Mouse (Mus musculus) stomach, embryonic 14.5 days (tissue): ENCODE results near the gene Lnx2. TPM values are rescaled to one million over a fixed set of nuclear protein-coding genes. Genes with fewer than 3 reads are reported as not detected.

Source experiments
- ATAC-seq: fragments of 200-750 bp; cut with Nextera tagmentation; 2 replicates; pipeline ENCODE4 v1.8.0; 2017; ENCODE audit warnings: low read depth, moderate TSS enrichment; ENCODE audit not compliant: insufficient number of reproducible peaks, insufficient read depth, low FRiP score
- H3K27ac ChIP-seq: fragments of 300-500 bp; sonication (generic); 2 replicates; pipeline ENCODE4 v1.5.1; 2014; ENCODE audit warnings: mild to moderate bottlenecking, low read length, moderate library complexity, mixed read lengths
- H3K27me3 ChIP-seq: fragments of 300-500 bp; sonication (generic); 2 replicates; pipeline ENCODE4 v1.6.1; 2014; ENCODE audit warnings: low read length, control low read depth, mixed read lengths; ENCODE audit not compliant: control insufficient read depth, insufficient read depth
- H3K36me3 ChIP-seq: fragments of 300-500 bp; sonication (generic); 2 replicates; pipeline ENCODE4 v1.6.1; 2014; ENCODE audit warnings: mild to moderate bottlenecking, control low read depth, low read length, moderate library complexity, mixed read lengths; ENCODE audit not compliant: control insufficient read depth, insufficient read depth
- H3K4me1 ChIP-seq: fragments of 300-500 bp; sonication (generic); 2 replicates; pipeline ENCODE4 v1.6.1; 2014; ENCODE audit warnings: low read length, control low read depth, mixed read lengths; ENCODE audit not compliant: control insufficient read depth, insufficient read depth
- H3K4me2 ChIP-seq: fragments of 300-500 bp; sonication (generic); replicated peaks from 2 replicates; pipeline ENCODE4 v1.6.1; 2014; ENCODE audit warnings: low read depth, low read length, control low read depth
- H3K4me3 ChIP-seq: fragments of 300-500 bp; sonication (generic); 2 replicates; pipeline ENCODE4 v1.5.1; 2014; ENCODE audit warnings: low read depth, low read length, control low read depth
- H3K9ac ChIP-seq: fragments of 300-500 bp; sonication (generic); replicated peaks from 2 replicates; pipeline ENCODE4 v1.6.1; 2014; ENCODE audit warnings: low read depth, mild to moderate bottlenecking, control low read depth, low read length, moderate library complexity, mixed read lengths
- H3K9me3 ChIP-seq: fragments of 300-500 bp; sonication (generic); 2 replicates; pipeline ENCODE4 v1.6.1; 2016; ENCODE audit warnings: low read depth, low read length, control low read depth; ENCODE audit not compliant: control insufficient read depth
- WGBS: fragments of 180-500 bp; shearing (Covaris S2); extraction: QIAGEN DNeasy Blood & Tissue Kit; methylation state at CpG from one replicate; pipeline ENCODE4 v1.1.7; 2014; 5-methylcytosine and 5-hydroxymethylcytosine counted together
- polyA plus RNA-seq: library from polyadenylated mRNA; unstranded; fragments of >200 nt; fragmentation: Nextera tagmentation; extraction: Ambion mirVana; gene quantifications from 2 replicates; pipeline ENCODE4 v1.2.1, GENCODE M21; 2014

Lnx2 gene
- polyA plus RNA-seq, 1 experiment from 2014 or later: 20.7 TPM

DNA sequence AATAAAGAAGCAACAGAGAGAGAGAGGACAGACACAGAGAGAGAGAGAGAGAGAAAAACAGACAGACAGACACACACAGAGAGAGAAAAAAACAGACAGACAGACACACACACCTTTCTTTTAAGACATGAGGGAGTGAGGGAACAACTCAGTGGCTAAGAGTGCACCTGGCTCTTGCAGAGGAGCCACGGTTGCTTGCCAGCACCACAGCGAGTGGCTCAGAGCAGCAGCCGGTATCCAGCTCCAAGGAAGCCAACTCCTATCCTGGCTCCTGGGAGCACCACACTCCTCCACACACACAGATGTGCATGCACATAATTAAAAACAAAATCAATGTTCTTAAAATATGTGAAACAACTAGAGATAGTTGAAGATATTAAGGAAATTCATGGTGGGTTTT lies 30.9 kb upstream of the Lnx2 start:
- Histone ChIP-seq H3K27ac (no peak overlapping the region), H3K9me3 (no peaks in the 10 kb centered on the region), H3K27me3 (no peaks in the 10 kb centered on the region), H3K36me3 (peaks cover 27% of the 10 kb centered on the region), H3K4me1 (no peaks in the 10 kb centered on the region), H3K9ac (no peak overlapping the region), H3K4me2 (no peak overlapping the region), H3K4me3 (no peak overlapping the region)
- 91% methylated on average over 3 of the region's 3 CpGs for WGBS
- ATAC-seq: no peak

DNA sequence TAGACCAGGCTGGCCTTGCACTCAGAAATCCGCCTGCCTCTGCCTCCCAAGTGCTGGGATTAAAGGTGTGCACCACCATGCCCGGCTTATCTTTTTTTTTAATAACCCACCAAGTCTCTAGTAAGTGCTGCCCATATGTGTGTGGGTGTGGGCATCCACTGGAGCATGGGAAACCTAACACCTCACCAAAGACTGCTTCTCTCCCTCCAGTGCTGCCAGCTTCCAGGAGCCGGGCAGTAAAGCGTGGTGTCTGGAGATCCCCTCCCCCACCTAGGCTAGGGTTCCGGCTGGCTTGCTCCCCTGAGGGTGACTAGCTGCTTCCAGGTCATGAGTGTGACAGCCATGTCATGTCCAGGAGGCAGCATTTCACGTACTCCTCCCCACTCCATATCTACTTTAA lies 25.9 kb upstream of the Lnx2 start:
- no peaks in the 10 kb centered on the region for H3K27me3 ChIP-seq
- peaks cover 15% of the 10 kb centered on the region for H3K36me3 ChIP-seq
- no peak overlapping the region for H3K4me2 ChIP-seq
- H3K9me3 ChIP-seq: no peaks in the 10 kb centered on the region
- no peak overlapping the region for H3K4me3 ChIP-seq
- 93% methylated on average over 6 of the region's 6 CpGs for WGBS
- no peak overlapping the region for H3K9ac ChIP-seq
- ATAC-seq: no peak
- no peak overlapping the region for H3K27ac ChIP-seq
- H3K4me1 ChIP-seq: no peaks in the 10 kb centered on the region

DNA sequence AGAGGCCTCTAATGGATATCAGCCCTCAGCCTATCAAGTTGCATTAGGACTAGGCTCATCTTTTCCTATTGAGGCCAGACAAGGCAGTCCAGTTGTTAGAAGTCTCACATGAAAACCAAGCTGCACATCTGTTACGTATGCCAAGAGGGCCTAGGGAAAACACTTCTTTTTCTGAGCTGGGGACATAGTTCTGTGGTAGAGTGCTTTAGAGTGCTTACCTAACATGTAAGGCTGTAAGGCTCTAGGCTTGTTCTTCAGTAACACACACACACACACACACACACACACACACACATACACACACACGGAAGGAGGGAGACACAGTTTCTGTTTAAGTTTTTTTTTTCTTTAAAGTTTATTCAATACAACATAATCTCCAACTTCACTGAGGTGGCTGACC lies 23.8 kb upstream of the Lnx2 start:
- H3K9me3 ChIP-seq: no peaks in the 10 kb centered on the region
- 76% methylated on average over 2 of the region's 2 CpGs for WGBS
- H3K4me3 ChIP-seq: no peak overlapping the region
- H3K9ac ChIP-seq: no peak overlapping the region
- no peaks in the 10 kb centered on the region for H3K4me1 ChIP-seq
- no peak for ATAC-seq
- peaks cover 9% of the 10 kb centered on the region; the same call in 1 of the 2 replicates for H3K36me3 ChIP-seq
- H3K27ac ChIP-seq: no peak overlapping the region
- H3K4me2 ChIP-seq: no peak overlapping the region
- H3K27me3 ChIP-seq: no peaks in the 10 kb centered on the region

DNA sequence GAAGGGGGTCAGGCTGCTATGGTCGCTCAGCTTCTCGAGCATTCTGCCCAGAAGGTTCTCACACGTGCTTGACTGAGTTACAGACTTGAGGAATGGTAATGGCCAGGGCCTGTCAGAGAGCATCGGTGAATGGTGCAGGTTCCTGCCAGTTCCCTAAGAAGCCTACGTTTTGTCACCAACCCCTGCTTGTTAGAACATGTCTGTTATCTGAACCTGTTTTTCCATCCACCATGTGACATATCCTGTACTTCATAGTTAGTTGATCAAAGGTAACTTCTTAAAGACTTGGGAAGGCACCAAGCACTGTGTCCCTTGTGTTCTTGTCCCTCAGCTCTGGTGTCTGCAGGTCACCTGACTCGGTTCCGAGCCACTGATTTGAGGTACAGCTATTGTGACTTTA lies 22.3 kb upstream of the Lnx2 start:
- Histone ChIP-seq H3K9me3 (no peaks in the 10 kb centered on the region), H3K4me3 (no peak overlapping the region), H3K9ac (no peak overlapping the region), H3K27me3 (no peaks in the 10 kb centered on the region), H3K36me3 (peaks cover 3% of the 10 kb centered on the region; the same call in 1 of the 2 replicates), H3K4me1 (no peaks in the 10 kb centered on the region), H3K27ac (no peak overlapping the region; the same call in 1 of the 2 replicates), H3K4me2 (no peak overlapping the region)
- no peak for ATAC-seq
- WGBS: 81% methylated on average over 7 of the region's 7 CpGs

DNA sequence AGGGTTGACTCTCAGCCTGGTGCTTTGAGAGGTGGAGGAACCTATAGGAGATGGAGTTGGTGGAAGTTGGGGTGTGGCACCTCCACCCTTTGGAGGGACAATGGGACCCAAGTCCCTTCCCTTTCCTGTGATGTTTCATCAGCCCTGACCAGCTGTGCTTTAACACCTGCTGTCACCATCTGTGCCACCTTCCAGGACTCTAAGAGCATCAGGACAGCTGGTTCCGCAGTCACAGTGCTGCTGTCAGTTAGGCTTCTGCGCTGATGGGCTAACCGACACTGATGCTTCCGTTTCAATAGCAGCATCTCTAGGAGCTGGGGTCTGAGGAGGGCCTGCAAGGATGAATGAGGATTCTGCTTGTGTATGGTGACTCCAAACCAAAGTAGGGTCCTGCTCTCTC lies 20.2 kb upstream of the Lnx2 start:
- no peak overlapping the region for H3K27ac ChIP-seq
- no peaks in the 10 kb centered on the region for H3K9me3 ChIP-seq
- no peak overlapping the region for H3K4me3 ChIP-seq
- H3K4me1 ChIP-seq: no peaks in the 10 kb centered on the region
- H3K36me3 ChIP-seq: no peaks in the 10 kb centered on the region; the same call in 1 of the 2 replicates
- no peak overlapping the region for H3K4me2 ChIP-seq
- WGBS: 94% methylated on average over 4 of the region's 4 CpGs
- H3K9ac ChIP-seq: no peak overlapping the region
- no peaks in the 10 kb centered on the region for H3K27me3 ChIP-seq
- no peak for ATAC-seq

DNA sequence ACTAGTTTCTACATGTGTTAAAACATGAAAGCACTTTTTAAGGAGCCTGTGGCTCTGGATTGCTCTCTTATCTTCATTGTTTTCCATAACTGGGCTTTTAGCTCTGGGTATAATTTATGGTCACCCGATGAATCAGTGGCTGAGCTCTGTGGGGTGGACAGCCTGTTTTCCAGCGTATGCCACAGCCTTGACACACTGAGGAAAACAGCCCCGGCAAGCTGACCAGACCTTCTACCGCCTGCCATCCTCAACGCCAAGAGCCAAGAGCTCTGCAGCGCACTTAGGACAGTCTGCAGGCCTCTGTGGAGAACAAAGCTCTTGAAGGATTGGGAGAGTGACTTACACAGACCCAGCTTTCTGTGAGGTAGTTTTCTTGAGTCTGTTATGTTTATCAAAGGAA lies 17.9 kb upstream of the Lnx2 start:
- no peak overlapping the region for H3K4me2 ChIP-seq
- no peaks in the 10 kb centered on the region for H3K9me3 ChIP-seq
- H3K4me1 ChIP-seq: no peaks in the 10 kb centered on the region
- H3K4me3 ChIP-seq: no peak overlapping the region
- H3K27ac ChIP-seq: no peak overlapping the region
- H3K36me3 ChIP-seq: no peaks in the 10 kb centered on the region; the same call in 1 of the 2 replicates
- H3K27me3 ChIP-seq: no peaks in the 10 kb centered on the region
- H3K9ac ChIP-seq: no peak overlapping the region
- no peak for ATAC-seq
- 81% methylated on average over 6 of the region's 6 CpGs for WGBS

DNA sequence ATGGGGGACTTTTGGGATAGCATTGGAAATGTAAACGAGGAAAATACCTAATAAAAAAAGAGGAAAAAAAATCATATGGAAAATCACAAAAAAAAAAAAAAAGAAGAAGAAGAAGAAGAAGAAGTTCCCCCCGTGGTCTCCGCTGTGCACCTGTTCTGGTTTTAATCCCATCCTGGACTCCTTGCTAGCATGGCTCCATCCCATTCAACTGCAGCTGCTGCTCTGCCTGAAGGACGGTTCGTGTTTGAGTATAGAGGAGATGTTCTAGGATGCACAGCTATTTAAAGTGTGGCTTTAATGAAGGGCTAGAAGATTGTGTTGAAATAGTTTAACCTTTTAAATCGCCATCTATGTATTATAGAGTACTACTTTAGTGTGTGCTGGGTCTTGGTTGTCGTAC lies 16.1 kb upstream of the Lnx2 start:
- WGBS: 91% methylated on average over 7 of the region's 7 CpGs

DNA sequence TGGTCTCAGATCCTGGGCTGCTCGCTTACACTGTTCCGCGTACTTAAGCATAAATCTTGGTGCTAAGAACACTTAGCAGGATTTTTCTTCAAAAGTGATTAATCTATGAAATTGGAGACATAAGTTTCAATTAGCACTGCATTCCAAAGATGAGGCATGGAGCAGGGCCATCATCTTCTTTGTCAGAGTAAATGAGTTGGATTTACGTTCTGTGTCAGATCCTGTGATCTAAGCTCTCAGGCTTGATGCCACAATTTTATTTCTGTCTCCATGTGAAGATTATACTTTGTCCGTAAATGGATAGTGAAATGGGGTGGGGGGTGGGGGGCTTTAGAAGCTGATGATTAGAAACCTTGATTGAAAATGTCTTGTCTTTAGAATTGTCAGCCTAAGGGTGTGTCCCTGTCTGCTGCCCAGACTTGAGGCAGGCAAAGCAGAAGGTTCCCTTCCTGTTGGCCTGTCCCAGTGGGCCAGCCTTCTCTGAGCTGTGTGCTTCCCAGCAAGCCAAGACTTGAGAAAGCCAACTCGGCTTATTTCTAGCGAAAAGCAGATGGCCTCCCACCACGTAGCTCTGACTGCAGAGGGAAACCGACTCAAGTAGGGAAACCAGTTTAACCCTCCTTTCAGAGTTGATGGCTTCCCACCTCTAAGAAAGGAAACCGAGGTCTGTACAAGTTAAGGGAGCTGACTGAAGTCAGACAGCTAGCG lies 14.0 kb upstream of the Lnx2 start:
- no peaks in the 10 kb centered on the region for H3K27me3 ChIP-seq
- no peak overlapping the region for H3K4me3 ChIP-seq
- H3K9ac ChIP-seq: no peak overlapping the region
- no peak for ATAC-seq
- H3K4me2 ChIP-seq: no peak overlapping the region
- H3K4me1 ChIP-seq: no peaks in the 10 kb centered on the region
- 68% methylated on average over 11 of the region's 11 CpGs for WGBS
- no peaks in the 10 kb centered on the region for H3K9me3 ChIP-seq
- H3K27ac ChIP-seq: no peak overlapping the region
- H3K36me3 ChIP-seq: peaks cover 4% of the 10 kb centered on the region; the same call in 1 of the 2 replicates

More for the DNA sequence above, 16.1 kb upstream of the Lnx2 start:
- Histone ChIP-seq H3K4me2 (no peak overlapping the region), H3K4me1 (no peaks in the 10 kb centered on the region), H3K36me3 (peaks cover 4% of the 10 kb centered on the region; the same call in 1 of the 2 replicates), H3K4me3 (no peak overlapping the region), H3K9me3 (no peaks in the 10 kb centered on the region), H3K27ac (no peak overlapping the region), H3K27me3 (no peaks in the 10 kb centered on the region), H3K9ac (no peak overlapping the region)
- ATAC-seq: no peak

DNA sequence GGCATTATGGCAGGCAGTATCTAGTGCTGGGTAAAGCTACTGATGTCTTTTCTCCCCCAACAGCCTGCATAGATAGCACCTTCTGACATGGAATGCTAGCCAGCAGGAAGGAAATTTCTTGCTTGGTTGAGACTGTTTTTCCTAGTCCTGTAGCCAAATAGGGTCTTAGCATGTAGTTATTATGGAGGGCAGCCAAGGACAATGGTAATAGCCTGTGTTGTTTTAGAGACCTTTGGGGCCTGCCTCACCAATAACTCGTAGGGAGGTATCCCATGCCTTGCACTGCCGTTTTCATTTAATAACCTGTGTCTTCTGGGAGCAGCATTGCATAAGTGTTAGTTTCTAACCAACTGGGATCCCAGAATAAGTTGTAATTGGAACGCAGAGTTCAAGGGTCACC lies 13.4 kb upstream of the Lnx2 start:
- Histone ChIP-seq H3K9me3 (no peaks in the 10 kb centered on the region), H3K9ac (no peak overlapping the region), H3K27me3 (no peaks in the 10 kb centered on the region), H3K4me3 (no peak overlapping the region), H3K4me1 (no peaks in the 10 kb centered on the region), H3K27ac (no peak overlapping the region), H3K36me3 (peaks cover 4% of the 10 kb centered on the region; the same call in 1 of the 2 replicates), H3K4me2 (no peak overlapping the region)
- no peak for ATAC-seq
- 71% methylated on average over 3 of the region's 3 CpGs for WGBS
